Mouse (Mus musculus) limb, embryonic 12.5 days (tissue): ENCODE measurements around the gene Defb15. TPM values are rescaled to one million over a fixed set of nuclear protein-coding genes. Genes with fewer than 3 reads are reported as not detected.
"Not testable (repeated sequence)": the region's sequence is repeated elsewhere in the genome, so short reads cannot be mapped to it uniquely, and the experiment has no call there.

ENCODE experiments used
- ATAC-seq: fragments of 200-750 bp; cut with Nextera tagmentation; 2 replicates; pipeline ENCODE4 v1.8.0; 2017; ENCODE audit warnings: low read depth, moderate TSS enrichment; ENCODE audit not compliant: insufficient number of reproducible peaks, insufficient read depth, low FRiP score, low TSS enrichment
- H3K27ac ChIP-seq: fragments of 300-500 bp; sonication (generic); 2 replicates; pipeline ENCODE4 v1.5.1; 2016; ENCODE audit warnings: mild to moderate bottlenecking, moderate library complexity
- H3K27me3 ChIP-seq: fragments of 300-500 bp; sonication (generic); 2 replicates; pipeline ENCODE4 v1.6.1; 2016; ENCODE audit warnings: mild to moderate bottlenecking, moderate library complexity
- H3K36me3 ChIP-seq: fragments of 300-500 bp; sonication (generic); 2 replicates; pipeline ENCODE4 v1.6.1; 2016; ENCODE audit warnings: mild to moderate bottlenecking, moderate library complexity
- H3K4me1 ChIP-seq: fragments of 300-500 bp; sonication (generic); replicated peaks from 2 replicates; pipeline ENCODE4 v1.6.1; 2016
- H3K4me2 ChIP-seq: fragments of 300-500 bp; sonication (generic); 2 replicates; pipeline ENCODE4 v1.6.1; 2016; ENCODE audit warnings: mild to moderate bottlenecking, moderate library complexity
- H3K4me3 ChIP-seq: fragments of 300-500 bp; sonication (generic); replicated peaks from 2 replicates; pipeline ENCODE4 v1.5.1; 2016; ENCODE audit warnings: mild to moderate bottlenecking
- H3K9ac ChIP-seq: fragments of 300-500 bp; sonication (generic); replicated peaks from 2 replicates; pipeline ENCODE4 v1.6.1; 2016; ENCODE audit warnings: mild to moderate bottlenecking, moderate library complexity
- H3K9me3 ChIP-seq: fragments of 300-500 bp; sonication (generic); 2 replicates; pipeline ENCODE4 v1.6.1; 2016; ENCODE audit warnings: mild to moderate bottlenecking, moderate library complexity
- WGBS: fragments of 180-500 bp; shearing (Covaris S2); methylation state at CpG from one replicate; pipeline ENCODE4 v1.1.7; 2016; 5-methylcytosine and 5-hydroxymethylcytosine counted together
- polyA plus RNA-seq: library from polyadenylated mRNA; unstranded; fragments of >200 nt; fragmentation: Nextera tagmentation; extraction: Ambion mirVana; gene quantifications from 2 replicates; pipeline ENCODE4 v1.2.1, GENCODE M21; 2016

Defb15 gene
- polyA plus RNA-seq, 1 experiment from 2014 or later: not detected

DNA sequence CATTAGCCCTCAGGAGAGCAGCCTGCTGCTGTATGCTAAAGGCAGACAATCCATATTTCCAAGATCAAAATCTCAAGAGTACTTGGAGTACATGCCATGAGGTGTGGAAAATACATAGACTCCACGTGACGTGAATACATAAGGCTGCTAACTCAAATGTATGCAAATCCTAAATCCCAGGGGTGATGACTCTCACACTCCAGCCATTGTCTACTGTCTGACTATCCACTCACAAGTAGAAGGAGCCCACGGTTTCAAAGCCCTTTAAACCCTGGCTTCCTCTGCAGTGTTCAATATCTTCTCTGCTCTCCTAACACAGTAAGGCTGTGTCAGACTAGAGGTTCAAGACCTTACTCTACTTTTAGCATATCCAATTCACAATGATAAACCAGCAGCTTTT is 1.8 kb downstream of the Defb15 start:
- WGBS: 83% methylated on average over 3 of the region's 3 CpGs

DNA sequence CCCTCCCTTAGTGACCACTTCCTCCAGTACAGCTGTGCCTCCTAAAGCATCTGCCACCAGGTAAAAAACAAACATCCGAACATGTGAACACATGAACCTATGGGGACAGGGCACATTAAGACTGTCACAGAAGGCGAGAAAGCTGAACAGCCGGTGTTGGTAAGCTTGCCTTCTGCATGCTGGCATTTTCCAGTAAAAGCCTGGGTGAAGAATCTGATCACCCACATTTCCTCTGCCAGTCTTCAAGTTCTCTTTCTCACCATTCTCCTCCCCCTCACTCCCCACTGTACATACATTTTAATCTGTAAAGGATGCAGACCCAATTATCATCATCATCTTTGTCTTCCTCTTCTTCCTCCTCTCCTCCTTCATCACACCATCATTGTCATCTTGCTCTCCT is 16.9 kb downstream of the Defb15 start:
- 83% methylated on average over 3 of the region's 3 CpGs for WGBS
- Histone ChIP-seq H3K4me1 (no peaks in the 10 kb centered on the region), H3K9ac (no peak overlapping the region), H3K4me2 (no peak overlapping the region), H3K27me3 (no peaks in the 10 kb centered on the region), H3K4me3 (no peak overlapping the region), H3K9me3 (no peaks in the 10 kb centered on the region), H3K27ac (no peak overlapping the region), H3K36me3 (no peaks in the 10 kb centered on the region)
- ATAC-seq: no peak

More for the DNA sequence above, 1.8 kb downstream of the Defb15 start:
- not testable (repeated sequence) for H3K36me3 ChIP-seq, H3K27me3 ChIP-seq, ATAC-seq, H3K27ac ChIP-seq, H3K9ac ChIP-seq, H3K4me3 ChIP-seq, H3K4me2 ChIP-seq, H3K9me3 ChIP-seq, H3K4me1 ChIP-seq

DNA sequence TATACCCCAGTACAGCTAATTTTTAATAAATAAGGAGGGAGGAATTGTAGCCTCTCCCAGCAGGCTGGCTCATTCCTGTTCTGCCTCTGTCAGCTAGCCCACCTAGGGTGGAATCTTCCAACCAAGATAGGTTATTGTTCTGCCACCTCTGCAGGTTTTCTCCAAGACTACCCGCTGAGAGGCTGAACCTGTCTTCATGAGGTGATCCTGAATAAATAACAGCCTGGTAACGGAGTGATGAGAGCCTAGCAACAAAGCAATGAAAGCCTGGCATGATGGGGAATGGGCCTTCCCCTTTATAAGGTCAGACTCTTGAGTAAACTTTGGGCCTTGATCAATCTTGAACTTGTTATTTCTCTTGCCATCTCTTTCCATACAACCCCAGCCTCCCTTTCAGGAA is 20.0 kb downstream of the Defb15 start:
- H3K4me3 ChIP-seq: no peak overlapping the region
- no peak for ATAC-seq
- H3K27ac ChIP-seq: no peak overlapping the region
- WGBS: 27% methylated on average over 2 of the region's 2 CpGs
- H3K9ac ChIP-seq: no peak overlapping the region
- no peaks in the 10 kb centered on the region for H3K4me1 ChIP-seq
- no peaks in the 10 kb centered on the region for H3K27me3 ChIP-seq
- no peaks in the 10 kb centered on the region for H3K9me3 ChIP-seq
- no peaks in the 10 kb centered on the region for H3K36me3 ChIP-seq
- H3K4me2 ChIP-seq: no peak overlapping the region

DNA sequence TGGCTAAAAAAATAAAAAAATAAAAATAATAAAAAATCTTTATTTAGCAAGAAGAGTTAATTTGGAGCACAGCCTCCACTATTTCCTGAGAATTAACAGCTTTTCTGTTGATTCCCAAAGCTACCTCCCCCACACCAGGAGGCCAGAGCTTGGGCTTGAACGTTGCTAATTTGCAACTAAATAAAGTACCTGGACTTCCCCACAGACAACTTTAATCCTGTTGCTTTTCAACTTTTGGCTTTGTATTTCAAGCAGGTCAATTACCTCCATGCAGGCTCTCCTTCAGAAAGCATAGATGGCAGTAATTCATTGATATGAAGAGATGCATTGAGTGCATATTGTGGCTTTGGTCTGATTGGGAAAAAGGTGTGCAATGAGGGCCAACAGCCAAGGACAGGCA is 20.6 kb downstream of the Defb15 start:
- H3K9me3 ChIP-seq: no peaks in the 10 kb centered on the region
- 8% methylated on average over 1 of the region's 1 CpGs for WGBS
- H3K9ac ChIP-seq: no peak overlapping the region
- no peak overlapping the region for H3K4me3 ChIP-seq
- no peaks in the 10 kb centered on the region for H3K27me3 ChIP-seq
- H3K36me3 ChIP-seq: no peaks in the 10 kb centered on the region
- H3K4me1 ChIP-seq: no peaks in the 10 kb centered on the region
- H3K27ac ChIP-seq: no peak overlapping the region
- no peak overlapping the region for H3K4me2 ChIP-seq
- no peak for ATAC-seq

DNA sequence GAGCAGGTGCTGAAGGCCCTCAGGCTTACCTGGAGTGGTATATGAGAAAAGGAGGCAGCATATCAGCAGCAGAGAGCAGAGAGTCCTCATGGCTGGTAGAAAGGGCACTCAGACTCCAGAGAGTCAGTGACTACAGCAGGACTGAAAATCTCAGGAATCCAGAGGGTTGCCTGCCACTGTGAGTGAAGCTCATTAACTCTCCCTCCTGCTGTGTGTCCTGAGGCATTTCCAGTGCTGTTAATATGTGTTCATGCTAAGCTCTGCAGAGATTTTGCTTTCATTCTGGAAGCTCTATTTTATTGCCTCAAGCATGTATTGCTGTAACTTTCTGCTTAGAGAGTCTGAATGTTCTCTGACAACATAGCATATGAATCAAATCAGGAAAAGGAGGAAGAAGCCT is 26.2 kb downstream of the Defb15 start, which contains the start of gene Defb11:
Gene Defb11, minus strand, starts transcription at position 123 of the 400 bp plus-strand sequence.
- not testable (repeated sequence) for H3K36me3 ChIP-seq, H3K4me3 ChIP-seq, H3K9ac ChIP-seq, H3K9me3 ChIP-seq, H3K27ac ChIP-seq, H3K27me3 ChIP-seq, H3K4me1 ChIP-seq, H3K4me2 ChIP-seq
- ATAC-seq: peak; percentile 59; the same call in 1 of the 2 replicates

DNA sequence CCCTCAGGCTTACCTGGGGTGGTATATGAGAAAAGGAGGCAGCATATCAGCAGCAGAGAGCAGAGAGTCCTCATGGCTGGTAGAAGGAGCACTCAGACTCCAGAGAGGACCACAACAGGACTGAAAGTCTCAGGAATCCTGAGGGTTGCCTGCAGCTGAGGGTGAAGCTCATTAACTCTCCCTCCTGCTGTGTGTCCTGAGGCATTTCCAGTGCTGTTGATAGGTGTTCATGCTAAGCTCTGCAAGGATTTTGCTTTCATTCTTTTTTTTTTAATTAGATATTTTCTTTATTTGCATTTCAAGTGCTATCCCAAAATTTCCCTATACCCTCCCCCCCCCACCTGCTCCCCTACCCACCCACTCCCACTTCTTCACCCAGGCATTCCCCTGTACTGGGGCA is 47.2 kb downstream of the Defb15 start, which contains the start of gene Defb9:
Gene Defb9, minus strand, starts transcription at position 101 of the 400 bp plus-strand sequence.
- H3K27ac ChIP-seq, H3K9me3 ChIP-seq, H3K9ac ChIP-seq, H3K4me1 ChIP-seq, H3K4me3 ChIP-seq, ATAC-seq, H3K36me3 ChIP-seq, H3K4me2 ChIP-seq, H3K27me3 ChIP-seq: not testable (repeated sequence)

Other genes starting within 250 kb of the Defb15 start
- not detected in 2 replicates for gene AY761184, start 229.1 kb downstream of the Defb15 start, polyA plus RNA-seq
- not detected in 2 replicates for gene Defa24, start 198.2 kb downstream of the Defb15 start, polyA plus RNA-seq
- not detected in 2 replicates for gene Defb50, start 109.2 kb downstream of the Defb15 start, polyA plus RNA-seq
- gene Defb2, start 92.8 kb downstream of the Defb15 start, polyA plus RNA-seq: not detected in 2 replicates
- not detected in 2 replicates for gene Defb10, start 73.8 kb downstream of the Defb15 start, polyA plus RNA-seq
- gene Defb9, start 47.3 kb downstream of the Defb15 start, polyA plus RNA-seq: not detected in 2 replicates
- not detected in 2 replicates for gene Defb11, start 26.3 kb downstream of the Defb15 start, polyA plus RNA-seq
- not detected in 2 replicates for gene Defb35, start 5.6 kb upstream of the Defb15 start, polyA plus RNA-seq
- gene Defb13, start 14.1 kb upstream of the Defb15 start, polyA plus RNA-seq: not detected in 2 replicates
- not detected in 2 replicates for gene Fam90a1a, start 26.0 kb upstream of the Defb15 start, polyA plus RNA-seq
- gene Ccdc70, start 37.1 kb upstream of the Defb15 start, polyA plus RNA-seq: not detected in 2 replicates
- 0.86 and 0.97 TPM in 2 replicates for gene Atp7b, start 127.6 kb upstream of the Defb15 start, polyA plus RNA-seq
- 38.4 and 38.6 TPM in 2 replicates for gene Alg11, start 128.0 kb upstream of the Defb15 start, polyA plus RNA-seq
- gene Nek5, start 192.3 kb upstream of the Defb15 start, polyA plus RNA-seq: 0.14 and 0.18 TPM in 2 replicates
- 7.2 and 7.4 TPM in 2 replicates for gene Nek3, start 233.7 kb upstream of the Defb15 start, polyA plus RNA-seq